Mouse (Mus musculus) lung, embryonic 14.5 days (tissue): ENCODE results near the gene Nacc2. TPM values are rescaled to one million over a fixed set of nuclear protein-coding genes. Genes with fewer than 3 reads are reported as not detected.
A peak's percentile ranks its signal among the peaks of the same experiment; 100 is the strongest.

Experiments
- ATAC-seq: fragments of 200-750 bp; cut with Nextera tagmentation; 2 replicates; pipeline ENCODE4 v1.8.0; 2017; ENCODE audit warnings: mild to moderate bottlenecking, moderate TSS enrichment, moderate library complexity; ENCODE audit not compliant: insufficient read depth
- DNase-seq: peaks from one replicate; pipeline ENCODE4 v3.0.0-alpha.2; 2015
- H3K27ac ChIP-seq: fragments of 300-500 bp; sonication (generic); 2 replicates; pipeline ENCODE4 v1.5.1; 2014; ENCODE audit warnings: low read depth, mild to moderate bottlenecking, moderate library complexity
- H3K27me3 ChIP-seq: fragments of 300-500 bp; sonication (generic); 2 replicates; pipeline ENCODE4 v1.6.1; 2014; ENCODE audit warnings: low read length, control low read depth; ENCODE audit not compliant: insufficient read depth
- H3K36me3 ChIP-seq: fragments of 300-500 bp; sonication (generic); 2 replicates; pipeline ENCODE4 v1.6.1; 2014; ENCODE audit warnings: control low read depth; ENCODE audit not compliant: insufficient read depth
- H3K4me1 ChIP-seq: fragments of 300-500 bp; sonication (generic); 2 replicates; pipeline ENCODE4 v1.6.1; 2014; ENCODE audit warnings: antibody characterized with exemption, control low read depth; ENCODE audit not compliant: insufficient read depth
- H3K4me2 ChIP-seq: fragments of 300-500 bp; sonication (generic); 2 replicates; pipeline ENCODE4 v1.6.1; 2014; ENCODE audit warnings: mild to moderate bottlenecking
- H3K4me3 ChIP-seq: fragments of 300-500 bp; sonication (generic); 2 replicates; pipeline ENCODE4 v1.5.1; 2014; ENCODE audit warnings: low read depth, low read length
- H3K9ac ChIP-seq: fragments of 300-500 bp; sonication (generic); 2 replicates; pipeline ENCODE4 v1.6.1; 2014
- H3K9me3 ChIP-seq: fragments of 300-500 bp; sonication (generic); 2 replicates; pipeline ENCODE4 v1.6.1; 2016; ENCODE audit warnings: low read depth, low read length, control low read depth
- CTCF ChIP-seq: IDR thresholded peaks from 2 replicates; pipeline ENCODE4 v1.5.1; 2016; ENCODE audit warnings: antibody characterized with exemption, low read depth
- WGBS: fragments of 180-500 bp; shearing (Covaris S2); extraction: QIAGEN DNeasy Blood & Tissue Kit; methylation state at CpG from one replicate; pipeline ENCODE4 v1.1.7; 2014; 5-methylcytosine and 5-hydroxymethylcytosine counted together
- polyA plus RNA-seq: library from polyadenylated mRNA; unstranded; fragments of >200 nt; fragmentation: Nextera tagmentation; extraction: Ambion mirVana; gene quantifications from 2 replicates; pipeline ENCODE4 v1.2.1, GENCODE M21; 2014

The Nacc2 gene
- polyA plus RNA-seq, 1 experiment from 2014 or later, result 9.4 TPM

- WGBS, result 5% methylated on average over 50 of the region's 50 CpGs
These were observed 101.3 kb downstream of the Nacc2 start, which contains the start of gene Ubac1 for GRCm38 (mm10) chr2:26021561-26022257. Gene Ubac1 (minus strand): TSS chr2:26021747.

GRCm38 (mm10) chr2:26020714-26021560, 102.1 kb downstream of the Nacc2 start:
- H3K9me3 ChIP-seq, result no peaks in the 10 kb centered on the region
- ATAC-seq (peak; percentile 36; the same call in 1 of the 2 replicates), DNase-seq (peak; percentile 52)
- H3K27me3 ChIP-seq, result no peaks in the 10 kb centered on the region
- peaks cover 9% of the 10 kb centered on the region for H3K4me1 ChIP-seq
- TF ChIP-seq CTCF, result no peak
- peak overlapping the region; percentile 85 for H3K4me3 ChIP-seq
- H3K36me3 ChIP-seq, result peaks cover under 1% of the 10 kb centered on the region; the same call in 1 of the 2 replicates
- WGBS, result 1% methylated on average over 38 of the region's 38 CpGs
- peak overlapping the region; percentile 76 for H3K9ac ChIP-seq
- H3K4me2 ChIP-seq, result peak overlapping the region; percentile 84
- peak overlapping the region; percentile 90 for H3K27ac ChIP-seq

More at GRCm38 (mm10) chr2:26021561-26022257, 101.3 kb downstream of the Nacc2 start, which contains the start of gene Ubac1:
- peak within 1 kb of the TSS; percentile 84 for H3K4me2 ChIP-seq
- H3K36me3 ChIP-seq, result no peaks in the 10 kb centered on the region
- TF ChIP-seq CTCF, result no peak
- peaks cover 4% of the 10 kb centered on the region; the same call in 1 of the 2 replicates for H3K27me3 ChIP-seq
- peak within 1 kb of the TSS; percentile 76 for H3K9ac ChIP-seq
- H3K27ac ChIP-seq, result peak within 1 kb of the TSS; percentile 90
- peak; percentile 96 for ATAC-seq
- peaks cover 9% of the 10 kb centered on the region for H3K4me1 ChIP-seq
- no peaks in the 10 kb centered on the region for H3K9me3 ChIP-seq
- H3K4me3 ChIP-seq, result peak within 1 kb of the TSS; percentile 85
- DNase-seq, result peak; percentile 96

GRCm38 (mm10) chr2:26019923-26020322, 103.1 kb downstream of the Nacc2 start:
- peaks cover 8% of the 10 kb centered on the region; the same call in 1 of the 2 replicates for H3K36me3 ChIP-seq
- peak overlapping the region; percentile 76; the same call in 1 of the 2 replicates for H3K9ac ChIP-seq
- no peak for TF ChIP-seq CTCF
- peak overlapping the region; percentile 85; the same call in 1 of the 2 replicates for H3K4me3 ChIP-seq
- H3K4me1 ChIP-seq, result peaks cover 9% of the 10 kb centered on the region
- H3K27ac ChIP-seq, result no peak overlapping the region
- ATAC-seq, result no peak
- H3K9me3 ChIP-seq, result no peaks in the 10 kb centered on the region
- 79% methylated on average over 3 of the region's 3 CpGs for WGBS
- no peak for DNase-seq
- H3K27me3 ChIP-seq, result no peaks in the 10 kb centered on the region
- H3K4me2 ChIP-seq, result peak overlapping the region; percentile 84

- Histone ChIP-seq H3K36me3 (peaks cover 30% of the 10 kb centered on the region), H3K27me3 (no peaks in the 10 kb centered on the region), H3K4me2 (peak overlapping the region; percentile 20; the same call in 1 of the 2 replicates), H3K4me3 (no peak overlapping the region), H3K9me3 (no peaks in the 10 kb centered on the region), H3K4me1 (peaks cover 9% of the 10 kb centered on the region), H3K9ac (peak overlapping the region; percentile 9; the same call in 1 of the 2 replicates), H3K27ac (no peak overlapping the region)
- TF ChIP-seq CTCF, result no peak
- ATAC-seq, result no peak
- WGBS, result 73% methylated on average over 4 of the region's 4 CpGs
- DNase-seq, result no peak
These were observed 105.7 kb downstream of the Nacc2 start for GRCm38 (mm10) chr2:26017326-26017725.

GRCm38 (mm10) chr2:26013674-26014073, 109.3 kb downstream of the Nacc2 start:
- no peak for DNase-seq
- Histone ChIP-seq H3K4me3 (no peak overlapping the region; the same call in 1 of the 2 replicates), H3K27ac (no peak overlapping the region), H3K27me3 (no peaks in the 10 kb centered on the region), H3K4me1 (no peaks in the 10 kb centered on the region), H3K36me3 (peaks cover 67% of the 10 kb centered on the region), H3K4me2 (no peak overlapping the region; the same call in 1 of the 2 replicates), H3K9ac (no peak overlapping the region), H3K9me3 (no peaks in the 10 kb centered on the region)
- 78% methylated on average over 3 of the region's 3 CpGs for WGBS
- peak; percentile 54; the same call in 1 of the 2 replicates for ATAC-seq
- no peak for TF ChIP-seq CTCF

GRCm38 (mm10) chr2:26011420-26011819, 111.6 kb downstream of the Nacc2 start:
- H3K36me3 ChIP-seq, result peaks cover 88% of the 10 kb centered on the region
- H3K9ac ChIP-seq, result no peak overlapping the region
- no peaks in the 10 kb centered on the region for H3K9me3 ChIP-seq
- peak overlapping the region; percentile 25; the same call in 1 of the 2 replicates for H3K4me2 ChIP-seq
- no peaks in the 10 kb centered on the region for H3K4me1 ChIP-seq
- H3K27ac ChIP-seq, result no peak overlapping the region
- no peak overlapping the region for H3K4me3 ChIP-seq
- ATAC-seq (no peak), DNase-seq (no peak)
- WGBS, result 84% methylated on average over 1 of the region's 1 CpGs
- no peak for TF ChIP-seq CTCF
- H3K27me3 ChIP-seq, result no peaks in the 10 kb centered on the region

Other genes starting within 250 kb of the Nacc2 start
- 27.8 and 31.9 TPM in 2 replicates for gene Camsap1, start 139.9 kb downstream of the Nacc2 start, polyA plus RNA-seq
- gene Ubac1, start 101.5 kb downstream of the Nacc2 start, polyA plus RNA-seq, result 72.6 and 80.8 TPM in 2 replicates
- 0.27 TPM in 1 of 2 replicates, not detected in the other for gene Lhx3, start 85.1 kb upstream of the Nacc2 start, polyA plus RNA-seq
- 25.8 and 26.1 TPM in 2 replicates for gene Qsox2, start 114.3 kb upstream of the Nacc2 start, polyA plus RNA-seq
- gene Ccdc187, start 171.3 kb upstream of the Nacc2 start, polyA plus RNA-seq, result 0.28 and 0.36 TPM in 2 replicates
- 37.9 and 40.5 TPM in 2 replicates for gene Gpsm1, start 192.3 kb upstream of the Nacc2 start, polyA plus RNA-seq
- 29.1 and 32.1 TPM in 2 replicates for gene Dnlz, start 228.9 kb upstream of the Nacc2 start, polyA plus RNA-seq
- 2.4 and 2.8 TPM in 2 replicates for gene Card9, start 237.7 kb upstream of the Nacc2 start, polyA plus RNA-seq